Mouse (Mus musculus) frontal cortex, postnatal 10 days (tissue): ENCODE data around the gene Cog2.

Experiments
- DNase-seq, 2 experiments: peaks; one replicate each; pipeline ENCODE4 v3.0.0; 2022; ENCODE audit warnings: low spot score in 2 of 2, mixed read lengths in 1 of 2

The Cog2 gene

GRCm38 (mm10) chr8:124520249-124521080, at the start of gene Cog2:
Cog2 (plus strand) TSS chr8:124520767.
- peak; percentile 84 to 90 for DNase-seq

- no peak for DNase-seq
Observed at GRCm38 (mm10) chr8:124475690-124476089, 44.9 kb upstream of the Cog2 start.

- peak; percentile 18 to 49 for DNase-seq
Observed at GRCm38 (mm10) chr8:124476701-124477100, 43.9 kb upstream of the Cog2 start.

- DNase-seq = no peak
Observed at GRCm38 (mm10) chr8:124479251-124479650, 41.3 kb upstream of the Cog2 start.

- DNase-seq = no peak
Observed at GRCm38 (mm10) chr8:124480321-124480720, 40.2 kb upstream of the Cog2 start.

- DNase-seq = no peak
Observed at GRCm38 (mm10) chr8:124482790-124483189, 37.8 kb upstream of the Cog2 start.

GRCm38 (mm10) chr8:124483356-124484115, 37.0 kb upstream of the Cog2 start:
- DNase-seq = no peak

- DNase-seq = no peak
Observed at GRCm38 (mm10) chr8:124489311-124489710, 31.3 kb upstream of the Cog2 start.

- DNase-seq = no peak
Observed at GRCm38 (mm10) chr8:124489786-124490185, 30.8 kb upstream of the Cog2 start.

- DNase-seq = no peak
Observed at GRCm38 (mm10) chr8:124494397-124494796, 26.2 kb upstream of the Cog2 start.

- DNase-seq = no peak
Observed at GRCm38 (mm10) chr8:124494955-124495354, 25.6 kb upstream of the Cog2 start.

- DNase-seq = no peak
Observed at GRCm38 (mm10) chr8:124495676-124496075, 24.9 kb upstream of the Cog2 start.

- no peak for DNase-seq
Observed at GRCm38 (mm10) chr8:124496266-124496665, 24.3 kb upstream of the Cog2 start.

GRCm38 (mm10) chr8:124496871-124497270, 23.7 kb upstream of the Cog2 start:
- DNase-seq = no peak

- no peak for DNase-seq
Observed at GRCm38 (mm10) chr8:124498398-124498797, 22.2 kb upstream of the Cog2 start.

- DNase-seq = no peak
Observed at GRCm38 (mm10) chr8:124499236-124499937, 21.2 kb upstream of the Cog2 start.

- no peak for DNase-seq
Observed at GRCm38 (mm10) chr8:124499938-124500239, 20.7 kb upstream of the Cog2 start.

GRCm38 (mm10) chr8:124505626-124506025, 14.9 kb upstream of the Cog2 start:
- DNase-seq = no peak

GRCm38 (mm10) chr8:124507572-124508320, 12.8 kb upstream of the Cog2 start:
- DNase-seq = peak in 1 of 2 experiments; percentile 58

GRCm38 (mm10) chr8:124508321-124508695, 12.3 kb upstream of the Cog2 start:
- no peak for DNase-seq

GRCm38 (mm10) chr8:124509156-124509555, 11.4 kb upstream of the Cog2 start:
- DNase-seq = no peak

GRCm38 (mm10) chr8:124516039-124516438, 4.5 kb upstream of the Cog2 start:
- DNase-seq = no peak
